Mouse (Mus musculus) heart, embryonic 16.5 days (tissue): ENCODE measurements around the gene Trim6. TPM values are rescaled to one million over a fixed set of nuclear protein-coding genes. Genes with fewer than 3 reads are reported as not detected.
"Not testable (repeated sequence)": the region's sequence is repeated elsewhere in the genome, so short reads cannot be mapped to it uniquely, and the experiment has no call there.

Experiments
- ATAC-seq: fragments of 200-750 bp; cut with Nextera tagmentation; replicated peaks from 2 replicates; pipeline ENCODE4 v1.8.0; 2017; ENCODE audit warnings: moderate number of reproducible peaks; ENCODE audit not compliant: insufficient read depth, low FRiP score; ENCODE audit errors: extremely low read depth
- H3K27ac ChIP-seq: fragments of 300-500 bp; sonication (generic); 2 replicates; pipeline ENCODE4 v1.5.1; 2014; ENCODE audit warnings: mild to moderate bottlenecking, low read length, control low read depth, moderate library complexity
- H3K27me3 ChIP-seq: fragments of 300-500 bp; sonication (generic); 2 replicates; pipeline ENCODE4 v1.6.1; 2014; ENCODE audit warnings: low read length, mixed read lengths; ENCODE audit not compliant: control insufficient read depth, insufficient read depth
- H3K36me3 ChIP-seq: fragments of 300-500 bp; sonication (generic); 2 replicates; pipeline ENCODE4 v1.6.1; 2014; ENCODE audit not compliant: control insufficient read depth, insufficient read depth
- H3K4me1 ChIP-seq: fragments of 300-500 bp; sonication (generic); 2 replicates; pipeline ENCODE4 v1.6.1; 2014; ENCODE audit warnings: low read length, mixed read lengths; ENCODE audit not compliant: control insufficient read depth, insufficient read depth
- H3K4me2 ChIP-seq: fragments of 300-500 bp; sonication (generic); 2 replicates; pipeline ENCODE4 v1.6.1; 2014; ENCODE audit warnings: low read depth, mild to moderate bottlenecking, control low read depth, low read length
- H3K4me3 ChIP-seq: fragments of 300-500 bp; sonication (generic); 2 replicates; pipeline ENCODE4 v1.5.1; 2014; ENCODE audit warnings: mild to moderate bottlenecking, control low read depth, low read length
- H3K9ac ChIP-seq: fragments of 300-500 bp; sonication (generic); 2 replicates; pipeline ENCODE4 v1.6.1; 2014; ENCODE audit warnings: low read length, control low read depth
- H3K9me3 ChIP-seq: fragments of 300-500 bp; sonication (generic); replicated peaks from 2 replicates; pipeline ENCODE4 v1.6.1; 2016; ENCODE audit warnings: low read length; ENCODE audit not compliant: control insufficient read depth
- WGBS: fragments of 180-500 bp; shearing (Covaris S2); extraction: QIAGEN DNeasy Blood & Tissue Kit; methylation state at CpG from one replicate; pipeline ENCODE4 v1.1.7; 2014; 5-methylcytosine and 5-hydroxymethylcytosine counted together
- polyA plus RNA-seq: library from polyadenylated mRNA; unstranded; fragments of >200 nt; fragmentation: Nextera tagmentation; extraction: Ambion mirVana; gene quantifications from 2 replicates; pipeline ENCODE4 v1.2.1, GENCODE M21; 2015

Trim6 gene
- polyA plus RNA-seq, 1 experiment from 2014 or later = 1.4 TPM

DNA sequence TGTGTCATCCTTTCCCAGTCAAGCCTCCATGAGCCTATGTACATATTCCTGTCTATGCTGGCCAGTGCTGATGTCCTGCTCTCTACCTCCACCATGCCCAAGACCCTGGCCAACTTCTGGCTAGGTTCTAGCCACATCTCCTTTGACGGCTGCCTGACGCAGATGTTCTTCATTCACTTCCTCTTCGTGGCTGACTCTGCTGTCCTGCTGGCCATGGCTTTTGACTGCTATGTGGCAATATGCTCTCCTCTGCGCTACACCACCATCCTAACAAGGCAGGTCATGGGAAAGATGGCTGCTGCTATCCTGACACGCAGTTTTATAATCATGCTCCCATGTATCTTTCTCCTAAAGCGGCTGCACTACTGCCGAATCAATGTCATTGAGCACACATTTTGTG lies 12.4 kb upstream of the Trim6 start:
- no peak overlapping the region for H3K9ac ChIP-seq
- no peaks in the 10 kb centered on the region for H3K36me3 ChIP-seq
- no peaks in the 10 kb centered on the region for H3K27me3 ChIP-seq
- no peak overlapping the region for H3K4me2 ChIP-seq
- no peaks in the 10 kb centered on the region for H3K4me1 ChIP-seq
- no peaks in the 10 kb centered on the region for H3K9me3 ChIP-seq
- 83% methylated on average over 7 of the region's 7 CpGs for WGBS
- H3K27ac ChIP-seq = no peak overlapping the region
- H3K4me3 ChIP-seq = no peak overlapping the region
- no peak for ATAC-seq

DNA sequence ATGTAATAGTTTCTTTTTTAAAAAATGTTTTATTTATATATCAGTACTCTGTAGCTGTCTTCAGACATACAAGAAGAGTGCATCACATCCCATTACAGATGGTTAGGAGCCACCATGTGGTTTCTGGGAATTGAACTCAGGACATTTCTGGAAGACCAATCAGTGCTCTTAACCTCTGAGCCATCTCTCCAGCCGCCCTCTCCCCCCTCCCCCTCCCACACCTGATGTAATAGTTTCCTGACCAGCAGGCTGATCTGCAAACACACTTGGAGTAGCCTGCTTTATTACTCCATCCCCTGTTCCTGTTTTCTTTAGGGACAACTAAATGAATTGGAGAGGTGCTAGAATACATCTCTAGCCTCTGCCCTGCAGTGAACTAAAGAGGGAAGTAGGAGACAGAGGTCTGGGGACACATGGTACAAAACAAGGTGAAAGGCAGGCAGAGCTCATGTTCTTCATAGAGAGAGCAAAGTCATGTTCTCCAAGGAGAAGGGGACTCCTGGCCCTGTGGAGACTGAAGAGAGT lies 2.5 kb upstream of the Trim6 start:
- no peak overlapping the region for H3K4me3 ChIP-seq
- no peak overlapping the region for H3K27ac ChIP-seq
- H3K4me1 ChIP-seq = no peaks in the 10 kb centered on the region; the same call in 1 of the 2 replicates
- no peak for ATAC-seq
- H3K9me3 ChIP-seq = no peaks in the 10 kb centered on the region
- no peak overlapping the region for H3K4me2 ChIP-seq
- no peaks in the 10 kb centered on the region for H3K36me3 ChIP-seq
- no peak overlapping the region for H3K9ac ChIP-seq
- WGBS = 67% methylated on average over 1 of the region's 1 CpGs
- no peaks in the 10 kb centered on the region for H3K27me3 ChIP-seq

DNA sequence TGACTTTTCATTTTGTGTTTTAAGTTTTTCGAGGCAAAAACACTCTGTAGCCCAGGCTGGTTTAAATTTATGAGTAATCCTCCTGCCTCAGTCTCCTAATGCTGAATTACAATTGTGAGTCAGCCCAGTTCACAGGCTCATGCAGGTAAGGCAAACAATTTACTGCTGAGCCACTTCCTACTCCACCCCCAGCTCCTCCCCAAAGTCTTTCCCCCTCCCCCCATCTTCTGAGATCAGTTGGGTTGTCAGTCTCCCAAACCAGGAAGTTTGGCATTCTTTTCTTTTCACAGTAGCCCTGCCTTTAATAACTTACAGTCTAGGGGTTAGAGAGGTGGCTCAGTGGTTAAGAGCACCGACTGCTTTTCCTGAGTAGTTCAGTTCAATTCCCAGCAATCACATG lies 712 bp upstream of the Trim6 start:
- 60% methylated on average over 2 of the region's 2 CpGs for WGBS
- Histone ChIP-seq H3K4me2 (no peak overlapping the region), H3K27ac (no peak overlapping the region), H3K4me1 (no peaks in the 10 kb centered on the region; the same call in 1 of the 2 replicates), H3K27me3 (no peaks in the 10 kb centered on the region), H3K9ac (no peak overlapping the region), H3K9me3 (no peaks in the 10 kb centered on the region), H3K36me3 (no peaks in the 10 kb centered on the region), H3K4me3 (no peak overlapping the region)
- no peak for ATAC-seq

DNA sequence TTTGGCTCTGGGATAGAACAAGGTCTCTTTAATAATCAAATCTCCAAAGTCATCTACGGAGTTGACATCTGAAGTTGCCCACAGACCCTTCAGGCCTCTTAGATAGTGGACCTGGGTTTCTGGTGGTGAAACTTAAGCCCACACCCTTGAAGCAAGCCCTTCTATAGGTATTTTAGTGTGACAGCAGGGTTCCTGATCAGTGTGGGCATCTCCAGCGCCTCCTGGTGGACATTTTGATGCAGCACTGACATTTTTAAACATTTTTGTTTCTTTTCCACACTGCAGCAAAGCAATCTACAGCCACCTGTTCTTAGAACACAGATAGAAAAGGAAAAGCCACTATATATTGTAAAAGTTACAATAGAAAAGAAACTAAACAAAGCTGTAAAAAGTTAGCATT lies 12.6 kb downstream of the Trim6 start:
- H3K4me2 ChIP-seq = no peak overlapping the region
- no peaks in the 10 kb centered on the region for H3K27me3 ChIP-seq
- H3K9ac ChIP-seq = no peak overlapping the region
- ATAC-seq = no peak
- no peak overlapping the region for H3K4me3 ChIP-seq
- no peaks in the 10 kb centered on the region for H3K36me3 ChIP-seq
- H3K4me1 ChIP-seq = no peaks in the 10 kb centered on the region
- H3K27ac ChIP-seq = no peak overlapping the region
- WGBS = 34% methylated on average over 2 of the region's 2 CpGs
- no peaks in the 10 kb centered on the region for H3K9me3 ChIP-seq

DNA sequence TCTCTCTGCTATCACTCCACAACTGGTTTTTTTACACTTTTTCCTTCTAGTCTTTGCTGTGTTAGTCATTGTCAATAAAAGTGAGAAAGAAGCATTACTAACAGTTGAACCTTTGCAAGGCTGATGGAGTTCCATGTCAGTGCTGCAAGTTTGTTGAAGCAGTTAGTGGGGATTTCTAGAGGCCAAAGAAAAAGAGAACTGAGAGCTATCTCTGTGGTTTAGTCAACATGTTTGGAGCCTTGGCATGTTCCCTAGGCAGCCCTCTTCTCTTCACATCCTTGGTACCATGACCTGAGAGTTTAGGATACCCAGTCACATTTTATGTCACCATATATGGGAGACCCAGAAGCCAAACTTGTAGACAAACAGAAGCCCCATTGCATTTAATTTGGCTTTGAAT lies 22.3 kb downstream of the Trim6 start:
- Histone ChIP-seq H3K4me3 (no peak overlapping the region), H3K4me1 (no peaks in the 10 kb centered on the region), H3K27ac (no peak overlapping the region), H3K4me2 (no peak overlapping the region), H3K27me3 (no peaks in the 10 kb centered on the region), H3K9me3 (no peaks in the 10 kb centered on the region), H3K9ac (no peak overlapping the region), H3K36me3 (no peaks in the 10 kb centered on the region)
- no peak for ATAC-seq

DNA sequence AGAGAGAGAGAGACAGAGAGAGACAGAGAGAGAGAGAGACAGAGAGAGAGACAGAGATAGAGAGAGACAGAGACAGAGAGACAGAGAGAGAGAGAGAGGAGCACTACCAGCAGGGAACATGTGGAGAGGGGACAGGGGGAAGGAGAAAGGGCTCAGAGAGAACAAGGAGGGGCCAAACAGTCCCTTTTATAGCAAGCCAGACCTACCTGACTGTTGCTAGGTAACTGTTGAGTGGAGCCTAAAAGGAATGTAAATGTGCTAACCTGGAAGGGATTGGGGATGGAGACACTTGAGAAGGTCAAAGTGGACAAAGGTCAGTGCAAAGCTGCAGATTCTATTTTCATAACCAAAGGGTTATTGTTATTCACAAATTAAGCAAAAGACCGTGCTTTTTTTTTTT lies 25.0 kb downstream of the Trim6 start:
- Histone ChIP-seq H3K4me2 (no peak overlapping the region), H3K9ac (no peak overlapping the region), H3K9me3 (no peaks in the 10 kb centered on the region), H3K36me3 (no peaks in the 10 kb centered on the region), H3K27me3 (no peaks in the 10 kb centered on the region), H3K4me3 (no peak overlapping the region), H3K27ac (no peak overlapping the region), H3K4me1 (no peaks in the 10 kb centered on the region)
- 50% methylated on average over 1 of the region's 1 CpGs for WGBS
- no peak for ATAC-seq

DNA sequence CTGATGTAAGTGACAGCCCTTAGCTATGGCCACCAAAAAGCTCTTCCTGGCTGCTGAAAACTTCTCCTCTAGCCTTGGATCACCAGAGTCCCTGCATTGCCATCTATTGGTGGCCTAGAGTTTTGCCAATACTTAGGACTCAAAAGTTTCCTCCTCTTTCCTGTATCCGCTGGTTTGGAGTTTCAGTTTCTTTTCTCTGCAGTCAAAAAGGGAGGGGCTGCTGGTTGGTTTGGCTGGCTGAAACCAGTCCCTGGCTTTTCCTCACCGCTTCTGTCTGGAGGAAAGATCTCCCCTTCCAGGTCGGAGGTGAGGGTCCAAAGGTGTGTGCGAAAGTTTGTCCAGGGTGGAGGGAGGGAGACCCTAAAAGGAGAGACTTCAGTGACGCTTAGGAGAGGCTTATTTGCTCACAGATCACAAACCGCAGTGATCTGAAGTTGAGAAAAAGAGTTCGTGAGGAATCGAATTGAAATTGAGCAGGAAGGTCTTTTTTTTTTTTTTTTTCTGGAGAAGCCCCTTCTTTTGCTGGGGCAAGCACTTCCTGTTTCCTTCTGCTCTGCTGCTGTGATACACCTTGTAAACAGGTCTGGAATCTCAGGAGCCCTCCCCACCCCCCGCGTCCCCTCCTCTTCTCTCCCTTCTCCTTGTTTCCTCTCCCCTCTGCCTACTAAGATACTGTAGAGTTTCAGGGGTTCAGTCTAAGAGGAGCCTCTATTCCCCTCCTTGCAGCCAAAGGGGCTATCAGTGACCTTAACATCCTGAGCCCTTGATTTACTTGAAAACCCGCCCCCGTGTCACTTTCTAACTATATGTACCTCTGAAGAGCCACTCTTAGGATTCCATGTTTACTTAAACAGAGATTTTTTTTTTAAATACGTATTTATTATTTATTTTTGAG lies 25.9 kb downstream of the Trim6 start, which contains the start of gene Trim34a:
Trim34a (plus strand) TSS at position 171 of the 895 bp plus-strand sequence.
- peak; percentile 73 for ATAC-seq
- no peaks in the 10 kb centered on the region for H3K9me3 ChIP-seq
- H3K4me3 ChIP-seq = peak within 1 kb of the TSS; percentile 67
- H3K36me3 ChIP-seq = no peaks in the 10 kb centered on the region
- H3K27me3 ChIP-seq = no peaks in the 10 kb centered on the region
- peak within 1 kb of the TSS; percentile 61; the same call in 1 of the 2 replicates for H3K27ac ChIP-seq
- 4% methylated on average over 13 of the region's 13 CpGs for WGBS
- H3K9ac ChIP-seq = peak within 1 kb of the TSS; percentile 76
- H3K4me2 ChIP-seq = peak within 1 kb of the TSS; percentile 61
- no peaks in the 10 kb centered on the region for H3K4me1 ChIP-seq

DNA sequence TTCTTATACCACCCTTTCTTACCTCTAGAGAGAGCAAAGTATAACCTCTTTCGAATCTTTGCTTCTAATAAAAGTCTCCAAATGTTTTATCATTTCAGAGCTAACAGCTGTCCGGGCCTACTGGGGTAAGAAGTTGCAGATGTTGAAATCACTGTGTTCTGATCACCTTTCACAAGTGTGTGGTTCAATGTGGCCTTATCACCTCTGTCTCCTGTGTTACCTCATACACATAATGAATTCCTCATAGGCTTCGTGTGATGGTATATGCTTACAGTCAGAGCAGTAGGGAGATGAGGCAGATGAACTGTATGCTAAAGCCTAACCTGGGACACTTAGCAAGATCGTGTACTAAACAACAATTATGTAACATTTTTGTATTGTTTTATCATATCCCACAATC lies 41.8 kb downstream of the Trim6 start:
- WGBS = 80% methylated on average over 4 of the region's 4 CpGs
- H3K4me2 ChIP-seq, H3K9ac ChIP-seq, H3K9me3 ChIP-seq, H3K36me3 ChIP-seq, H3K27ac ChIP-seq, H3K4me1 ChIP-seq, ATAC-seq, H3K27me3 ChIP-seq, H3K4me3 ChIP-seq: not testable (repeated sequence)

DNA sequence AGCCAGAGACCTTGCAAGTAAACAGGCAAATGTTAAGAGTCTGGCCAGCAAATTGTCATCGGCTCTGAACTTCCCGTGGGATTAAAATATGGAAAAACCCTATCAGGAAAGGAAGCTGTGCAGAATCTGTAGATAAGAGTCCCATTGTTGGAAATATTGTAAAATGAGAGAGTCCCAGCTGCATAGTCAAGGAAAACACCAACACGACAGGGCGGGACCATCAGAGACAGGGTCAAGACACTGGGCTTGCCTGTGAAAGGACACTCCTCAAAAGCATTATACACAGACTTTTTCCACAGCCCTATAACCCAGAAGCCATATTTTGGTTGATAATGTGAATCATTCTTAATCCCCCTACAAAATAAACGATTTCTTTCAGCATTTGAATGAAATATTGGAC lies 46.7 kb downstream of the Trim6 start:
- not testable (repeated sequence) for H3K9ac ChIP-seq, H3K4me2 ChIP-seq, H3K4me1 ChIP-seq, H3K4me3 ChIP-seq, H3K36me3 ChIP-seq, H3K27ac ChIP-seq, H3K9me3 ChIP-seq, H3K27me3 ChIP-seq
- 76% methylated on average over 2 of the region's 5 CpGs for WGBS
- peak; percentile 63 for ATAC-seq
